Mouse (Mus musculus) forebrain, embryonic 12.5 days (tissue): Measurements from ENCODE around the gene Edn2. TPM values are rescaled to one million over a fixed set of nuclear protein-coding genes. Genes with fewer than 3 reads are reported as not detected.

Source experiments
- ATAC-seq: fragments of 200-750 bp; cut with Nextera tagmentation; 2 replicates; pipeline ENCODE4 v1.8.0; 2017; ENCODE audit warnings: moderate TSS enrichment; ENCODE audit not compliant: low FRiP score
- H3K27ac ChIP-seq: fragments of 300-500 bp; sonication (generic); 2 replicates; pipeline ENCODE4 v1.5.1; 2016; ENCODE audit warnings: mild to moderate bottlenecking
- H3K27me3 ChIP-seq: fragments of 300-500 bp; sonication (generic); 2 replicates; pipeline ENCODE4 v1.6.1; 2016; ENCODE audit warnings: mild to moderate bottlenecking
- H3K36me3 ChIP-seq: fragments of 300-500 bp; sonication (generic); replicated peaks from 2 replicates; pipeline ENCODE4 v1.6.1; 2016; ENCODE audit warnings: mild to moderate bottlenecking
- H3K4me1 ChIP-seq: fragments of 300-500 bp; sonication (generic); 2 replicates; pipeline ENCODE4 v1.6.1; 2016
- H3K4me2 ChIP-seq: fragments of 300-500 bp; sonication (generic); 2 replicates; pipeline ENCODE4 v1.6.1; 2016; ENCODE audit warnings: mild to moderate bottlenecking, moderate library complexity
- H3K4me3 ChIP-seq: fragments of 300-500 bp; sonication (generic); replicated peaks from 2 replicates; pipeline ENCODE4 v1.5.1; 2016; ENCODE audit warnings: mild to moderate bottlenecking
- H3K9ac ChIP-seq: fragments of 300-500 bp; sonication (generic); 2 replicates; pipeline ENCODE4 v1.6.1; 2016; ENCODE audit warnings: mild to moderate bottlenecking
- H3K9me3 ChIP-seq: fragments of 300-500 bp; sonication (generic); 2 replicates; pipeline ENCODE4 v1.6.1; 2016
- WGBS: fragments of 180-500 bp; shearing (Covaris S2); methylation state at CpG from one replicate; pipeline ENCODE4 v1.1.7; 2016; 5-methylcytosine and 5-hydroxymethylcytosine counted together
- polyA plus RNA-seq: library from polyadenylated mRNA; unstranded; fragments of >200 nt; fragmentation: Nextera tagmentation; extraction: Ambion mirVana; gene quantifications from 2 replicates; pipeline ENCODE4 v1.2.1, GENCODE M21; 2016

The Edn2 gene
- polyA plus RNA-seq, 1 experiment from 2014 or later, result not detected

- H3K9me3 ChIP-seq, result no peaks in the 10 kb centered on the region
- H3K27ac ChIP-seq, result no peak overlapping the region
- H3K4me2 ChIP-seq, result no peak overlapping the region
- H3K4me3 ChIP-seq, result no peak overlapping the region
- no peak overlapping the region for H3K9ac ChIP-seq
- H3K36me3 ChIP-seq, result no peaks in the 10 kb centered on the region
- peak; percentile 70 for ATAC-seq
- peaks cover 29% of the 10 kb centered on the region for H3K4me1 ChIP-seq
- WGBS, result 73% methylated on average over 10 of the region's 10 CpGs
- no peaks in the 10 kb centered on the region for H3K27me3 ChIP-seq
These were observed 27.7 kb downstream of the Edn2 start for GRCm38 (mm10) chr4:120188651-120189161.

DNA sequence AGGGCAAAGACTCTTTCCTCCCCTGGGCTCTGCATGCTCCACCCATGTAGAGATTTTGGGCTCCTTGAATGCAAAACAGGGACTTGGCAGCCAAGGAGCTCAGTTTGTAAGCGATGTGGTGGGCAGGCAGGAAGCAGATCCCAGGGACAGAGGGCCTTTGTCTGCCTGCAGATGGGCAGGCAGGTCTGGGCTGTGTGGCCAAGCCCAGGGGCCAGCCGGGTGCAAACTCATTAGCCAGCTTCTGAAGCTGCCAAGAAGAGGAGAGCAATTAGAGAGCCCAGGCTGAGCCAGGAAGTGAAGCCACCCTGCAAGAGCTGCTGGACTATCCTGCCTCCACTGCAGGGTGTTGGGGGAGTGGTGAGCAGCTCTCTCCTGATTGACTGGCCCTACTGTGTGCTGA lies 28.9 kb downstream of the Edn2 start:
- H3K27ac ChIP-seq, result 0 out of 2 replicates have a peak overlapping the region, but pooled peaks have one; percentile 3
- no peak overlapping the region for H3K9ac ChIP-seq
- no peaks in the 10 kb centered on the region for H3K9me3 ChIP-seq
- H3K4me1 ChIP-seq, result peaks cover 19% of the 10 kb centered on the region
- WGBS, result 5% methylated on average over 2 of the region's 2 CpGs
- H3K4me2 ChIP-seq, result no peak overlapping the region
- H3K27me3 ChIP-seq, result no peaks in the 10 kb centered on the region
- peak; percentile 56; the same call in 1 of the 2 replicates for ATAC-seq
- no peak overlapping the region for H3K4me3 ChIP-seq
- H3K36me3 ChIP-seq, result no peaks in the 10 kb centered on the region

- no peak overlapping the region for H3K27ac ChIP-seq
- H3K9ac ChIP-seq, result no peak overlapping the region
- no peak overlapping the region for H3K4me3 ChIP-seq
- no peaks in the 10 kb centered on the region for H3K27me3 ChIP-seq
- no peaks in the 10 kb centered on the region for H3K9me3 ChIP-seq
- no peaks in the 10 kb centered on the region for H3K36me3 ChIP-seq
- no peak overlapping the region for H3K4me2 ChIP-seq
- peaks cover 19% of the 10 kb centered on the region for H3K4me1 ChIP-seq
- no peak for ATAC-seq
- WGBS, result 97% methylated on average over 2 of the region's 2 CpGs
These were observed 31.0 kb downstream of the Edn2 start for GRCm38 (mm10) chr4:120191987-120192386.

GRCm38 (mm10) chr4:120194026-120194425 lies 33.0 kb downstream of the Edn2 start:
- 87% methylated on average over 5 of the region's 5 CpGs for WGBS
- Histone ChIP-seq H3K4me2 (no peak overlapping the region), H3K9ac (no peak overlapping the region), H3K4me3 (no peak overlapping the region), H3K4me1 (peaks cover 13% of the 10 kb centered on the region), H3K9me3 (no peaks in the 10 kb centered on the region), H3K36me3 (no peaks in the 10 kb centered on the region), H3K27ac (no peak overlapping the region), H3K27me3 (no peaks in the 10 kb centered on the region)
- ATAC-seq, result no peak

DNA sequence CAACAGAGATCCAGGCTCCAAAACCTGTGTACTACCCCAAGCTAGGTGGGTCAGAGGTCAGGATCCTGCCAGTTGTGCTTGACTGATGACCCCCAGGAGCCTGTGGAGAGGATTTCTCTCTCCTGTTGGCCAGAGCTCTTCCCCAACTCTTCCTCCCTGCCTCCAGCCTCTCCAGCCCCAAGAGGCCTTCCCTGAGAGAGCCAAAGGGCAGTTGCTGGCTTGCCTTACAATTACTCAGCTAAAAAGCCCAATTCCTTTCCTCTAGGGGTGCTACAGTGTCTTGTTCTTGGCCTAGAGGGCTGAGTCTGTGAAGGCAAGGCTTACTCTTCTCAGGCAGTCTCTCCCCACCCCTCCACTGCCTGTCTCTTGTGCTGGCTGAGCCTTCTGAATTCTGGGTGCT lies 34.0 kb downstream of the Edn2 start:
- no peak overlapping the region for H3K4me2 ChIP-seq
- no peak for ATAC-seq
- H3K27me3 ChIP-seq, result no peaks in the 10 kb centered on the region
- no peak overlapping the region for H3K4me3 ChIP-seq
- H3K9ac ChIP-seq, result no peak overlapping the region
- H3K27ac ChIP-seq, result no peak overlapping the region
- peaks cover 10% of the 10 kb centered on the region for H3K4me1 ChIP-seq
- no peaks in the 10 kb centered on the region for H3K36me3 ChIP-seq
- H3K9me3 ChIP-seq, result no peaks in the 10 kb centered on the region

DNA sequence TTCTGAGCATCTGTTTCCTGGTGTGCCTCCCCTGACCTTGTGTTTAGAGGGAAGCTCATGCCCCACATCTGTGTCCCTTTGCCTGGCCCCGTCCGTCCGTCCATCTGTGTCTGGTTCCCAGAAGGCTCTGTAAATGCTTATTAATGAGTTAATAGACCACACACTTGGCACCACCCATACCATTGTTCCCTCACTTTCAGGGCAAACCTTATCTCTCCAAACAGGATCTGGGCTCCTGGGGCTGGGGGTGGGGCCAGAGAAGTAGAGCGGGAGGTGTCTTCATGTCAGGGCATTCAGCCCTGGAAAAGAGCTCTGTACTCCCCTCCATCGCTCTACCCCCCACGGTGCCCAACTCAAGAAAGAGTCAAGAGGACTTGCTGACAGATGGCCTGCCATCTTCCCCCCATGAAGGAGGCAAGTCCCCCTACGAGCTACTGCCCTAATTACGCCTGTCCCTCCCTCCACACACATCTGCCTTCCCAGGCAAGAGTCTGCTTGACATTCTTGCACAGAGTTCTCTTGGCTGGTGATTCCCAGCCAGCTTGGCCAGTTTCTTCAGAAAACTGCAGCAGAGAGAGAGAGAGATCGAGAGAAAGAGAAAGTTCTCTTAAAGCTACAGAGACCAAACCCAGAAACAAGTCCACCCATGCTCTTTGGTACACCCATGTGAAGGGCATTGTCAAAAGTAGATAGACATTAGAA lies 38.3 kb downstream of the Edn2 start:
- Histone ChIP-seq H3K9ac (no peak overlapping the region), H3K4me2 (no peak overlapping the region), H3K4me1 (peaks cover 18% of the 10 kb centered on the region), H3K36me3 (no peaks in the 10 kb centered on the region), H3K4me3 (no peak overlapping the region), H3K27ac (no peak overlapping the region), H3K9me3 (no peaks in the 10 kb centered on the region), H3K27me3 (no peaks in the 10 kb centered on the region)
- WGBS, result 46% methylated on average over 9 of the region's 9 CpGs
- ATAC-seq, result no peak

GRCm38 (mm10) chr4:120200551-120201266 lies 39.7 kb downstream of the Edn2 start:
- Histone ChIP-seq H3K4me3 (no peak overlapping the region), H3K4me2 (no peak overlapping the region), H3K27ac (no peak overlapping the region), H3K36me3 (no peaks in the 10 kb centered on the region), H3K4me1 (peaks cover 21% of the 10 kb centered on the region), H3K9ac (no peak overlapping the region), H3K9me3 (no peaks in the 10 kb centered on the region), H3K27me3 (no peaks in the 10 kb centered on the region)
- 79% methylated on average over 7 of the region's 7 CpGs for WGBS
- no peak for ATAC-seq

GRCm38 (mm10) chr4:120204357-120204942 lies 43.4 kb downstream of the Edn2 start:
- Histone ChIP-seq H3K4me3 (no peak overlapping the region), H3K4me2 (no peak overlapping the region), H3K9me3 (no peaks in the 10 kb centered on the region), H3K27me3 (no peaks in the 10 kb centered on the region), H3K36me3 (no peaks in the 10 kb centered on the region), H3K4me1 (peaks cover 15% of the 10 kb centered on the region), H3K9ac (no peak overlapping the region), H3K27ac (no peak overlapping the region)
- ATAC-seq, result no peak
- 75% methylated on average over 9 of the region's 9 CpGs for WGBS

DNA sequence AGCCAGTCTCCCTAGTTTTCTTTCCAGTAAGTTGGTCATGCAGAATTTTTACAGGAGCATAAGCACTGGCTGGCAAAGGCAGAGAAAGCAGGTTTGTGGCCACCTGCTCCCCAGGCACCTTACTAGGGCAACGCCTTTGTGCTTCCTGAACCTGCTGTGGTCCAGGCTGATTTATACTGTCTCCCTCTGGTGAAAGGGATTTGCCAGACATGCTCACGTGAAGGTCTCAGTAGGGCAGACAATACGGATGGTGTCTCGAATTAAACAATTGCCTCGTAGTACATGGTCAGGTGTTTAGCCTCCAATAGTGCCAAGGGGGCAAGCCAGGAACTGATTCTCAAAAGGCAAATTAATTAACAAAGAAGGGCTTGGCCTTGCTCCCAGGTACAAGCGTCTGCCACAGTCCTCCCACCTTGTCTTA lies 45.5 kb downstream of the Edn2 start:
- no peak for ATAC-seq
- Histone ChIP-seq H3K4me1 (peaks cover 7% of the 10 kb centered on the region), H3K36me3 (no peaks in the 10 kb centered on the region), H3K4me2 (no peak overlapping the region), H3K4me3 (no peak overlapping the region), H3K9ac (no peak overlapping the region), H3K27me3 (no peaks in the 10 kb centered on the region; the same call in 1 of the 2 replicates), H3K9me3 (no peaks in the 10 kb centered on the region), H3K27ac (no peak overlapping the region)
- 84% methylated on average over 6 of the region's 6 CpGs for WGBS

DNA sequence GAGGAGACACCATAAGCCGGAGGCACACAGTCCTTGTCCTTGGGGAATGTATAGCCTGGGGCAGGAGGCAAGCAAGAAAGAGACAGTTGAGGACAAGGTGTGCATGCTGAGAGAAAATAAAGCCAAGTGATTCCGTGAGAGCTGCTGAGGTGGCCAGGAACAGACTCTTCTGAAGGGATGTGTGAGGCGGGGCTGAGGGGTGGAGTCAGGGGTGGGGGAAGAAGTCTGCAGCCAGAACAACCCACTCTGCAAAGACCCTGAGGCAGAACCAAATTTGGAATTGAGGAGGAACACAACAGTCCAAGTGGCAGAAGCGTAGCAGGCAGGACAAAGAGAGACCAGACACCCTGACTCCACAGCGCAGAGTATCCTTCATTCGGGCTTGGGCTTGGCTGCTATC lies 51.1 kb downstream of the Edn2 start:
- peaks cover 14% of the 10 kb centered on the region; the same call in 1 of the 2 replicates for H3K4me1 ChIP-seq
- H3K27ac ChIP-seq, result no peak overlapping the region
- H3K36me3 ChIP-seq, result no peaks in the 10 kb centered on the region
- H3K4me3 ChIP-seq, result no peak overlapping the region
- H3K9ac ChIP-seq, result no peak overlapping the region
- H3K9me3 ChIP-seq, result no peaks in the 10 kb centered on the region
- no peak for ATAC-seq
- H3K27me3 ChIP-seq, result peaks cover 3% of the 10 kb centered on the region; the same call in 1 of the 2 replicates
- H3K4me2 ChIP-seq, result no peak overlapping the region
- 54% methylated on average over 6 of the region's 6 CpGs for WGBS

GRCm38 (mm10) chr4:120212812-120213211 lies 51.8 kb downstream of the Edn2 start:
- peaks cover 3% of the 10 kb centered on the region; the same call in 1 of the 2 replicates for H3K27me3 ChIP-seq
- peaks cover 14% of the 10 kb centered on the region; the same call in 1 of the 2 replicates for H3K4me1 ChIP-seq
- no peak overlapping the region for H3K9ac ChIP-seq
- H3K9me3 ChIP-seq, result no peaks in the 10 kb centered on the region
- H3K27ac ChIP-seq, result no peak overlapping the region
- WGBS, result 39% methylated on average over 3 of the region's 3 CpGs
- no peak overlapping the region for H3K4me3 ChIP-seq
- ATAC-seq, result no peak
- H3K36me3 ChIP-seq, result no peaks in the 10 kb centered on the region
- H3K4me2 ChIP-seq, result no peak overlapping the region

DNA sequence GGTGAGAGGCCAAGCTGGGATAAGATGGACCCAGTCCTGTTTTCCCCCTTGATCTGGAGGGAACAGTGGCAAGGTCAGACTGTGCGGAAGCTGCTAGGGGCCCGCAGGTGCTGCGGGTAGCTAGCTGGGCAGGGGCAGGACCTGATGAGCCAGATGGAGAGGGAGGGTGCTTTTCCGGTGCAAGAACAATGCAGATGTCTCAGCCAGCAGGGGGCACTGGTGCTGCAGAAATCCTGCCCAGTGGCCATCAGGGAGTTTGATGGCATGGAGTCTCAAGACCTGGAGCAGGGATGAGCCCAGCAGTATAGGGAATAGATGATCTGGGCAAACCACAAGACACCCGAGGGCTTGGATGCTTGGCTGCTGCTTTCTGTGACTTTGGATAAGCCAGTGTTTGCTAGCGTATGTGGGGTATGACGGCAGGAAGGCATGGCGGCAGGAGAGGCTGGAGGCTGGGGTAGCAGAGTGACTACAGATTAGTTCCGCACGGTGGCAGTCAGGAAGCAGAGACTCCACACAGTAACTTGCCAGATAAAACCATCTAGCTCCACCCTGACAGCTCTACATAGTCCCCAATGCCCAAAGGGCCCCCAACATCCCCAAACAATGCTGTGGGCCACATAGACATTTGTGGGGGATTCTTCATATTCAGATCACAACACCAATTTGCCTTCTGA lies 55.0 kb downstream of the Edn2 start:
- ATAC-seq, result 0 out of 2 replicates have a peak, but pooled peaks have one; percentile 13
- Histone ChIP-seq H3K4me1 (peaks cover 14% of the 10 kb centered on the region; the same call in 1 of the 2 replicates), H3K9ac (no peak overlapping the region), H3K4me2 (peak overlapping the region; percentile 19; the same call in 1 of the 2 replicates), H3K36me3 (no peaks in the 10 kb centered on the region), H3K4me3 (no peak overlapping the region), H3K27ac (no peak overlapping the region), H3K9me3 (no peaks in the 10 kb centered on the region), H3K27me3 (0 out of 2 replicates have a peak, but pooled peaks cover 3% of the 10 kb centered on the region)
- 29% methylated on average over 10 of the region's 10 CpGs for WGBS
